Mouse (Mus musculus): ENCODE measurements at regions not wholly inside any gene's neighbourhood (a gene's known extent, or its start where the extent isn't known, plus 50 kb on each side); places are given as distances from the start of the nearest gene placed in this dataset.

GRCm38 (mm10) chr13:52268279-52268678 lies 262.8 kb downstream of the Diras2 start:
- Histone ChIP-seq H3K27me3 (replicated peaks) (no peaks in the 10 kb centered on the region), H3K27ac (replicated peaks) (no peak overlapping the region), H3K9me3 (replicated peaks) (no peaks in the 10 kb centered on the region), H3K9ac (replicated peaks) (no peak overlapping the region), H3K36me3 (no peaks in the 10 kb centered on the region), H3K4me3 (replicated peaks) (no peak overlapping the region), H3K4me2 (no peak overlapping the region), H3K4me1 (no peaks in the 10 kb centered on the region)
- no peak for ATAC-seq (ENCODE audit: low FRiP score)
- WGBS = 60% methylated on average over 6 of the region's 6 CpGs

- H3K4me1 ChIP-seq = peaks cover 5% of the 10 kb centered on the region; the same call in 1 of the 2 replicates
- ATAC-seq (ENCODE audit: low FRiP score) = no peak
- H3K9ac ChIP-seq (replicated peaks) = no peak overlapping the region
- H3K27ac ChIP-seq (replicated peaks) = no peak overlapping the region
- no peaks in the 10 kb centered on the region for H3K9me3 ChIP-seq (replicated peaks)
- H3K27me3 ChIP-seq (replicated peaks) = no peaks in the 10 kb centered on the region; the same call in 1 of the 2 replicates
- no peaks in the 10 kb centered on the region for H3K36me3 ChIP-seq
- H3K4me3 ChIP-seq (replicated peaks) = no peak overlapping the region
- no peak overlapping the region for H3K4me2 ChIP-seq
- WGBS = 86% methylated on average over 19 of the region's 19 CpGs
Observed at GRCm38 (mm10) chr13:52273502-52274246, 257.4 kb downstream of the Diras2 start.

GRCm38 (mm10) chr13:52275196-52275595 lies 255.9 kb downstream of the Diras2 start:
- H3K4me2 ChIP-seq = no peak overlapping the region
- ATAC-seq (ENCODE audit: low FRiP score) = no peak
- no peak overlapping the region for H3K4me3 ChIP-seq (replicated peaks)
- 79% methylated on average over 5 of the region's 5 CpGs for whole genome bisulfite sequencing
- peaks cover 5% of the 10 kb centered on the region; the same call in 1 of the 2 replicates for H3K4me1 ChIP-seq
- no peak overlapping the region for H3K9ac ChIP-seq (replicated peaks)
- no peak overlapping the region for H3K27ac ChIP-seq (replicated peaks)
- H3K9me3 ChIP-seq (replicated peaks) = no peaks in the 10 kb centered on the region
- no peaks in the 10 kb centered on the region; the same call in 1 of the 2 replicates for H3K27me3 ChIP-seq (replicated peaks)
- H3K36me3 ChIP-seq = no peaks in the 10 kb centered on the region

- Histone ChIP-seq H3K4me3 (replicated peaks) (no peak overlapping the region), H3K27ac (replicated peaks) (no peak overlapping the region), H3K9ac (replicated peaks) (no peak overlapping the region), H3K4me2 (peak overlapping the region; percentile 44), H3K4me1 (peaks cover 5% of the 10 kb centered on the region; the same call in 1 of the 2 replicates), H3K27me3 (replicated peaks) (no peaks in the 10 kb centered on the region; the same call in 1 of the 2 replicates), H3K9me3 (replicated peaks) (no peaks in the 10 kb centered on the region), H3K36me3 (no peaks in the 10 kb centered on the region)
- 14% methylated on average over 8 of the region's 8 CpGs for WGBS
- ATAC-seq (ENCODE audit: low FRiP score) = peak; percentile 66
Observed at GRCm38 (mm10) chr13:52275675-52276074, 255.4 kb downstream of the Diras2 start.

- H3K4me2 ChIP-seq = no peak overlapping the region
- no peak overlapping the region for H3K9ac ChIP-seq (replicated peaks)
- no peak overlapping the region for H3K4me3 ChIP-seq (replicated peaks)
- ATAC-seq (ENCODE audit: low FRiP score) = no peak
- no peak overlapping the region for H3K27ac ChIP-seq (replicated peaks)
- no peaks in the 10 kb centered on the region; the same call in 1 of the 2 replicates for H3K27me3 ChIP-seq (replicated peaks)
- peaks cover 5% of the 10 kb centered on the region; the same call in 1 of the 2 replicates for H3K4me1 ChIP-seq
- no peaks in the 10 kb centered on the region for H3K9me3 ChIP-seq (replicated peaks)
- 91% methylated on average over 3 of the region's 3 CpGs for WGBS
- H3K36me3 ChIP-seq = no peaks in the 10 kb centered on the region
Observed at GRCm38 (mm10) chr13:52277195-52277594, 253.9 kb downstream of the Diras2 start.

GRCm38 (mm10) chr13:52278831-52279230 lies 252.2 kb downstream of the Diras2 start:
- H3K9ac ChIP-seq (replicated peaks) = no peak overlapping the region
- no peak overlapping the region for H3K4me2 ChIP-seq
- H3K4me1 ChIP-seq = peaks cover 5% of the 10 kb centered on the region; the same call in 1 of the 2 replicates
- H3K36me3 ChIP-seq = no peaks in the 10 kb centered on the region
- H3K27ac ChIP-seq (replicated peaks) = no peak overlapping the region
- H3K27me3 ChIP-seq (replicated peaks) = no peaks in the 10 kb centered on the region; the same call in 1 of the 2 replicates
- H3K4me3 ChIP-seq (replicated peaks) = no peak overlapping the region
- ATAC-seq (ENCODE audit: low FRiP score) = no peak
- no peaks in the 10 kb centered on the region for H3K9me3 ChIP-seq (replicated peaks)
- 91% methylated on average over 1 of the region's 1 CpGs for WGBS

GRCm38 (mm10) chr13:52279281-52279969 lies 251.7 kb downstream of the Diras2 start:
- no peak overlapping the region for H3K9ac ChIP-seq (replicated peaks)
- H3K9me3 ChIP-seq (replicated peaks) = no peaks in the 10 kb centered on the region

GRCm38 (mm10) chr13:52279970-52280348 lies 251.1 kb downstream of the Diras2 start:
- no peak overlapping the region for H3K4me3 ChIP-seq (replicated peaks)
- ATAC-seq (ENCODE audit: low FRiP score) = no peak
- WGBS = 93% methylated on average over 5 of the region's 5 CpGs
- no peaks in the 10 kb centered on the region for H3K9me3 ChIP-seq (replicated peaks)
- peaks cover 5% of the 10 kb centered on the region; the same call in 1 of the 2 replicates for H3K4me1 ChIP-seq
- H3K9ac ChIP-seq (replicated peaks) = no peak overlapping the region
- no peak overlapping the region for H3K4me2 ChIP-seq
- H3K27me3 ChIP-seq (replicated peaks) = no peaks in the 10 kb centered on the region; the same call in 1 of the 2 replicates
- no peaks in the 10 kb centered on the region for H3K36me3 ChIP-seq
- no peak overlapping the region for H3K27ac ChIP-seq (replicated peaks)

More at GRCm38 (mm10) chr13:52279281-52279969, 251.7 kb downstream of the Diras2 start:
- Histone ChIP-seq H3K4me1 (peaks cover 5% of the 10 kb centered on the region; the same call in 1 of the 2 replicates), H3K4me2 (no peak overlapping the region), H3K27me3 (replicated peaks) (no peaks in the 10 kb centered on the region; the same call in 1 of the 2 replicates), H3K27ac (replicated peaks) (no peak overlapping the region), H3K36me3 (no peaks in the 10 kb centered on the region), H3K4me3 (replicated peaks) (no peak overlapping the region)
- ATAC-seq (ENCODE audit: low FRiP score) = no peak
- 80% methylated on average over 11 of the region's 11 CpGs for WGBS

GRCm38 (mm10) chr13:52281271-52281670 lies 249.8 kb downstream of the Diras2 start:
- Histone ChIP-seq H3K9me3 (replicated peaks) (no peaks in the 10 kb centered on the region), H3K27me3 (replicated peaks) (no peaks in the 10 kb centered on the region), H3K36me3 (no peaks in the 10 kb centered on the region), H3K4me2 (no peak overlapping the region), H3K4me1 (no peaks in the 10 kb centered on the region), H3K9ac (replicated peaks) (no peak overlapping the region), H3K4me3 (replicated peaks) (no peak overlapping the region), H3K27ac (replicated peaks) (no peak overlapping the region)
- 77% methylated on average over 2 of the region's 2 CpGs for WGBS
- ATAC-seq (ENCODE audit: low FRiP score) = no peak

GRCm38 (mm10) chr13:52282500-52282899 lies 248.6 kb downstream of the Diras2 start:
- ATAC-seq (ENCODE audit: low FRiP score) = no peak
- WGBS = 67% methylated on average over 13 of the region's 13 CpGs
- H3K27ac ChIP-seq (replicated peaks) = no peak overlapping the region

GRCm38 (mm10) chr13:52283456-52283855 lies 247.6 kb downstream of the Diras2 start:
- H3K4me1 ChIP-seq = peaks cover 2% of the 10 kb centered on the region; the same call in 1 of the 2 replicates
- H3K36me3 ChIP-seq = no peaks in the 10 kb centered on the region
- ATAC-seq (ENCODE audit: low FRiP score) = no peak
- 88% methylated on average over 11 of the region's 11 CpGs for WGBS
- no peaks in the 10 kb centered on the region for H3K9me3 ChIP-seq (replicated peaks)
- H3K27ac ChIP-seq (replicated peaks) = no peak overlapping the region
- H3K9ac ChIP-seq (replicated peaks) = no peak overlapping the region
- no peak overlapping the region for H3K4me3 ChIP-seq (replicated peaks)
- no peaks in the 10 kb centered on the region for H3K27me3 ChIP-seq (replicated peaks)
- H3K4me2 ChIP-seq = no peak overlapping the region

More at GRCm38 (mm10) chr13:52282500-52282899, 248.6 kb downstream of the Diras2 start:
- Histone ChIP-seq H3K36me3 (no peaks in the 10 kb centered on the region), H3K9me3 (replicated peaks) (no peaks in the 10 kb centered on the region), H3K27me3 (replicated peaks) (no peaks in the 10 kb centered on the region), H3K4me3 (replicated peaks) (no peak overlapping the region), H3K4me2 (no peak overlapping the region), H3K4me1 (no peaks in the 10 kb centered on the region), H3K9ac (replicated peaks) (no peak overlapping the region)
